Mouse (Mus musculus) heart, embryonic 16.5 days (tissue): ENCODE data around the gene Flt3l. TPM values are rescaled to one million over a fixed set of nuclear protein-coding genes. Genes with fewer than 3 reads are reported as not detected.
"Not testable (repeated sequence)": the region's sequence is repeated elsewhere in the genome, so short reads cannot be mapped to it uniquely, and the experiment has no call there.

Source experiments
- ATAC-seq: fragments of 200-750 bp; cut with Nextera tagmentation; replicated peaks from 2 replicates; pipeline ENCODE4 v1.8.0; 2017; ENCODE audit warnings: moderate number of reproducible peaks; ENCODE audit not compliant: insufficient read depth, low FRiP score; ENCODE audit errors: extremely low read depth
- H3K27ac ChIP-seq: fragments of 300-500 bp; sonication (generic); 2 replicates; pipeline ENCODE4 v1.5.1; 2014; ENCODE audit warnings: mild to moderate bottlenecking, low read length, control low read depth, moderate library complexity
- H3K27me3 ChIP-seq: fragments of 300-500 bp; sonication (generic); 2 replicates; pipeline ENCODE4 v1.6.1; 2014; ENCODE audit warnings: low read length, mixed read lengths; ENCODE audit not compliant: control insufficient read depth, insufficient read depth
- H3K36me3 ChIP-seq: fragments of 300-500 bp; sonication (generic); 2 replicates; pipeline ENCODE4 v1.6.1; 2014; ENCODE audit not compliant: control insufficient read depth, insufficient read depth
- H3K4me1 ChIP-seq: fragments of 300-500 bp; sonication (generic); 2 replicates; pipeline ENCODE4 v1.6.1; 2014; ENCODE audit warnings: low read length, mixed read lengths; ENCODE audit not compliant: control insufficient read depth, insufficient read depth
- H3K4me2 ChIP-seq: fragments of 300-500 bp; sonication (generic); 2 replicates; pipeline ENCODE4 v1.6.1; 2014; ENCODE audit warnings: low read depth, mild to moderate bottlenecking, control low read depth, low read length
- H3K4me3 ChIP-seq: fragments of 300-500 bp; sonication (generic); 2 replicates; pipeline ENCODE4 v1.5.1; 2014; ENCODE audit warnings: mild to moderate bottlenecking, control low read depth, low read length
- H3K9ac ChIP-seq: fragments of 300-500 bp; sonication (generic); 2 replicates; pipeline ENCODE4 v1.6.1; 2014; ENCODE audit warnings: low read length, control low read depth
- H3K9me3 ChIP-seq: fragments of 300-500 bp; sonication (generic); replicated peaks from 2 replicates; pipeline ENCODE4 v1.6.1; 2016; ENCODE audit warnings: low read length; ENCODE audit not compliant: control insufficient read depth
- WGBS: fragments of 180-500 bp; shearing (Covaris S2); extraction: QIAGEN DNeasy Blood & Tissue Kit; methylation state at CpG from one replicate; pipeline ENCODE4 v1.1.7; 2014; 5-methylcytosine and 5-hydroxymethylcytosine counted together
- polyA plus RNA-seq: library from polyadenylated mRNA; unstranded; fragments of >200 nt; fragmentation: Nextera tagmentation; extraction: Ambion mirVana; gene quantifications from 2 replicates; pipeline ENCODE4 v1.2.1, GENCODE M21; 2015

Flt3l gene
- polyA plus RNA-seq, 1 experiment from 2014 or later: 2.8 TPM

GRCm38 (mm10) chr7:45153052-45153451 lies 16.8 kb upstream of the Flt3l start:
- ATAC-seq, H3K27me3 ChIP-seq, H3K9ac ChIP-seq, H3K9me3 ChIP-seq, H3K4me3 ChIP-seq, H3K4me1 ChIP-seq, H3K27ac ChIP-seq, H3K36me3 ChIP-seq: not testable (repeated sequence)
- WGBS: 87% methylated on average over 2 of the region's 2 CpGs
- H3K4me2 ChIP-seq: peak overlapping the region; percentile 82; the same call in 1 of the 2 replicates

DNA sequence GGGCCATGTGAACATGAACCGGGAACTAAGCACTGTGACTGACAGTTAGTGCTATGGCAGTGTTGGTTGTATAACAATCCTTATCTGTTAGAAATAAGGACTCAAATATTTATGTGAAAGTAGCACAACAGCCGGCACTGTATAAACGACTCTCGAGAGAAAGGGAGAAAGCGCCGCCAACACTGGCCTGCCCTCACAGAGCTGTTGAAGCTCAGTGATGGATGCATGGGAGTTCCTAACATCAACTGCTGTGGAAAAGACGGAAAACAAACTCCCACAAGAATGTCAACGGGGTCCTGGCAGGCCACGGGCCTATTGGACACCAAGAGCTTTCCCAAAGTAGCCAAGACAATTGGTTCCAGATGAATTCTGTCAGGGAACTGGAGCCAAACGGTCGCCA lies 15.1 kb upstream of the Flt3l start:
- H3K9ac ChIP-seq: no peak overlapping the region

DNA sequence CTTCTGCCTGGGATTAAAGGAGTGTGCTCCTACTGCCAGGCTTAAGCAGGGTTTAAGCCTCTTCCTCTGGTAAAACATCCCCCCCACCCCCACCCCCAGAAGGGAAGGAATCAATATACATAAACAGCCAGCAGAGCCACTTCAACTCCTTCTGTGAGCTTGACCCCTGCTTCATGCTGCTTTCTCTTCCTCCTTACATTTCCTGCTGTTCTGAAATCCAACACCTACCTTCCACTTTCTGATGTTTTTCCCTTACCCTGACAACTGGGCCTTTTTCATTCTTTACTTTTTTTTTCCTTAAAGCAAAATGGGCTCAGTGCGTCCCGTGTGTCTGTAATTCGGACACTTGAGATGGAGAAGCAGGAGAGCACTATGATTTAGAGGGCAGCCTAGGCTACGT lies 14.1 kb upstream of the Flt3l start:
- no peaks in the 10 kb centered on the region for H3K9me3 ChIP-seq
- no peaks in the 10 kb centered on the region for H3K36me3 ChIP-seq
- H3K4me1 ChIP-seq: peaks cover 4% of the 10 kb centered on the region
- H3K27me3 ChIP-seq: no peaks in the 10 kb centered on the region
- 65% methylated on average over 4 of the region's 4 CpGs for WGBS
- H3K4me2 ChIP-seq: no peak overlapping the region
- H3K27ac ChIP-seq: no peak overlapping the region
- H3K9ac ChIP-seq: no peak overlapping the region
- H3K4me3 ChIP-seq: no peak overlapping the region
- ATAC-seq: no peak

More for the DNA sequence above, 15.1 kb upstream of the Flt3l start:
- 55% methylated on average over 11 of the region's 11 CpGs for WGBS
- no peaks in the 10 kb centered on the region for H3K27me3 ChIP-seq
- H3K4me2 ChIP-seq: no peak overlapping the region
- no peaks in the 10 kb centered on the region for H3K36me3 ChIP-seq
- no peak overlapping the region for H3K4me3 ChIP-seq
- H3K4me1 ChIP-seq: peaks cover 4% of the 10 kb centered on the region
- H3K9me3 ChIP-seq: no peaks in the 10 kb centered on the region
- peak overlapping the region; percentile 32; the same call in 1 of the 2 replicates for H3K27ac ChIP-seq
- ATAC-seq: no peak

- H3K36me3 ChIP-seq: no peaks in the 10 kb centered on the region
- H3K27me3 ChIP-seq: no peaks in the 10 kb centered on the region
- H3K9ac ChIP-seq: no peak overlapping the region
- ATAC-seq: no peak
- no peak overlapping the region for H3K27ac ChIP-seq
- H3K4me2 ChIP-seq: no peak overlapping the region
- peaks cover 4% of the 10 kb centered on the region for H3K4me1 ChIP-seq
- 66% methylated on average over 6 of the region's 6 CpGs for WGBS
- no peak overlapping the region for H3K4me3 ChIP-seq
- no peaks in the 10 kb centered on the region for H3K9me3 ChIP-seq
Observed at GRCm38 (mm10) chr7:45149545-45149944, 13.3 kb upstream of the Flt3l start.

DNA sequence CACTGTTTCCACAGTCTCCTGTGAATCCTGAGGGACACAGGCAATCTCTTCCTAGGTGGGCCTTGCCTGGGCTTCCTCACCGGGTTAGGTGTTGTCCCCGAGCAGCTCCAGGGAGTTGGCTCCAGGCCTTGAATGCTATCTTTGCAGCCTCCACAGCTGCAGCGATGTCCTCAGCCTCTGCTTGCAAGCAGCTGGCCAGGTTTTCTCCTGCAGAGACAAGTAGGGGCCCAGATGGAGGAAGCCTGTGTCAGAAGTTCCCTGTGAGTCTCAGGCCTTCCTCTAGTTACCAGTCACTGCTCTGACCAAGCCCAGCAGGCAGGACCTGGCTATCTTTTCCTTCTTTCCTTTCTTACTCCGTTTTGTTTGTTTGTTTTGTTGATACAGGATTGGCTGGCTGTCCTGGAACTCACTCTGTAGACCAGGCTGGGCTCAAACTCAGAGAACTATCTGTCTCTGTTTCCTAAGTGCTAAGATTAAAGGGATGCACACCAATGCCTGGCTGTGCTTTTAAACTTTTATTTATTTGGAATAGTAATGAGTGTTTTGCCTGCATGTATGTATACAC lies 12.4 kb upstream of the Flt3l start:
- Histone ChIP-seq H3K36me3 (no peaks in the 10 kb centered on the region), H3K4me2 (no peak overlapping the region), H3K4me3 (no peak overlapping the region), H3K27me3 (no peaks in the 10 kb centered on the region), H3K9me3 (no peaks in the 10 kb centered on the region), H3K9ac (no peak overlapping the region), H3K27ac (0 out of 2 replicates have a peak overlapping the region, but pooled peaks have one; percentile 20), H3K4me1 (peaks cover 4% of the 10 kb centered on the region)
- ATAC-seq: no peak
- WGBS: 44% methylated on average over 4 of the region's 4 CpGs

DNA sequence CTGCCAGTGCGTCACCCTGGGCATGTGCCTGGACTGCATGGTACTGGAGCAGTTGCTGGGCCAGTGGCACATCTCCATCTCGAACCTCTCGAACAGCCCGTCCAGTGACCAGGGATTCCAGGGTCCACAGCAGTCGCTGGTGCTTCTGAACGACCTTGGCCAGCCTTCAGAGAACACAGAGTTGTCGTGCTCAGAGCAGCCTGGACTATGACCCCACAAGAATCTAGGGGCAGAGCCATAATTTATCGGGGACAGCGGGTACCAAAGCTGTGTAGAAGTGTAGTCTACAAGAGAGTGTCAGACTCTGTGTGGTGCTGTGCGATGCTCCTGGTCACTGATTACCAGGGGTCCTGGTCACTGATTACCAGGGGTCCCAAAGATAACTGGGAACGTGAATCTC lies 11.7 kb upstream of the Flt3l start:
- ATAC-seq: no peak
- no peaks in the 10 kb centered on the region for H3K9me3 ChIP-seq
- no peaks in the 10 kb centered on the region for H3K36me3 ChIP-seq
- H3K9ac ChIP-seq: no peak overlapping the region
- 75% methylated on average over 11 of the region's 11 CpGs for WGBS
- no peaks in the 10 kb centered on the region for H3K4me1 ChIP-seq
- no peak overlapping the region for H3K27ac ChIP-seq
- no peak overlapping the region for H3K4me2 ChIP-seq
- no peak overlapping the region for H3K4me3 ChIP-seq
- H3K27me3 ChIP-seq: no peaks in the 10 kb centered on the region

DNA sequence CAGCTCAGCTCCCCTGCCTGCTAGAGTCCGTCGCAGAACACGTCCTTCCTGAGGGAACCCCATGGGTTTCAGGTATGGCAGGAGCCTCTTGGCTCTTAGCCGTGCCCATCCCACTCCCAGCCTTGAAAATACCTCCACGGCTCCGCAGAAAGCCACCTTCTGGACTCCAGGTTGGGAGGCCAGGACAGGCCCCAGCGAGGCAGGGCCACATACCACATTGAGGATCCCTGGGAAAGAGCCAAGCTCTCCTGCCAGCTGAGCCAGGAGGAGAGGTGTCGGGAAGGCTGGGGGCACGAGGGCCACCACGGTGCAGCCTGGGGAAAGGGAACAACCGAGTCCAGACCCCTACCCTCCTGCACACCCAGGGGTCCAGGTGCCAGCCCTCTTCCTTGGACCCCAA lies 11.0 kb upstream of the Flt3l start:
- H3K4me1 ChIP-seq: no peaks in the 10 kb centered on the region
- no peak for ATAC-seq
- no peaks in the 10 kb centered on the region for H3K36me3 ChIP-seq

GRCm38 (mm10) chr7:45145460-45145859 lies 9.2 kb upstream of the Flt3l start:
- no peaks in the 10 kb centered on the region for H3K36me3 ChIP-seq
- H3K27ac ChIP-seq: no peak overlapping the region
- no peaks in the 10 kb centered on the region for H3K27me3 ChIP-seq
- H3K4me1 ChIP-seq: no peaks in the 10 kb centered on the region
- H3K9me3 ChIP-seq: no peaks in the 10 kb centered on the region
- no peak overlapping the region for H3K4me3 ChIP-seq
- 90% methylated on average over 8 of the region's 8 CpGs for WGBS
- no peak for ATAC-seq
- H3K9ac ChIP-seq: no peak overlapping the region
- no peak overlapping the region for H3K4me2 ChIP-seq

More for the DNA sequence above, 11.0 kb upstream of the Flt3l start:
- 79% methylated on average over 11 of the region's 11 CpGs for WGBS
- Histone ChIP-seq H3K27ac (no peak overlapping the region), H3K4me2 (no peak overlapping the region), H3K9ac (no peak overlapping the region), H3K27me3 (no peaks in the 10 kb centered on the region), H3K9me3 (no peaks in the 10 kb centered on the region), H3K4me3 (no peak overlapping the region)

DNA sequence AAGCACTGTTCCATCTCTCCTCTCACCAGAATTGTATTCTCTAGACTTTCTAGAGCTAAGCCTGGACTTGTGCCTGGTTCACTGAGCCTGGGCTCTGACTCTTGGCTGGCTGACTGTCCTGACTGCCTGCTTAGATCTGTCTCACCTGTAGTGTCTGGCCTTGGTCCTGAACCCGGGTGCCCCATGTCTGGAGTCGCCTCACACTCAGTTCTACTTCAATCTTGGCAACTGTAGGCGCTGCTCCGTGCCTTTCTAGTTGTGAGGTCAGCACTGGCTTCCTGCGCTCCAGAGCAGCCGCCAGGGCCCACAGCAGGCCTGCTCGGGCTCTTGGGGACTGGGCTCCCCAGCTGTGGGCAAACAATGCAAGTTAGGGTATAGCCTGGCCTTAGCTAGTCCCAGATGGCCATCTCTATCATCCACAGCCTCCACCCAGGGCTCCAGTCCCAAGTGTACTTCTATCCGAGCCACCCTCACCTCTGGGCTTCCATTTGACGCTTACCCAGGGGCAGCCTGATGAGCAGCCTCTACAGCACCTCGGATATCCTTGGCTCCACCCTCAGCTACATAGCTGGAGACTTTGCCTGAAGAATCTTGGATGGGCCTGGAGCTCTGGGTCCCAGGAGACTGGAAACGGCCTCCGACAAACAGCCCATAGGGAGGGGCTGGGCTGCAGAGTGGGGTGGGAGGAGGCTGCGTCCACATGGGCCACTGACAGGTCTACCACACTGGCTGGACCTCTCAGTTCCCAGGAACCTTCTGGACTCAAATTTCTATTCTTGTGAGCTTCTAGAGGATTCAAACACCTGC lies 8.3 kb upstream of the Flt3l start:
- H3K4me2 ChIP-seq: no peak overlapping the region
- H3K27me3 ChIP-seq: no peaks in the 10 kb centered on the region
- H3K9ac ChIP-seq: no peak overlapping the region
- H3K36me3 ChIP-seq: no peaks in the 10 kb centered on the region
- 84% methylated on average over 13 of the region's 13 CpGs for WGBS
- H3K4me1 ChIP-seq: peaks cover 1% of the 10 kb centered on the region; the same call in 1 of the 2 replicates
- no peaks in the 10 kb centered on the region for H3K9me3 ChIP-seq
- H3K4me3 ChIP-seq: no peak overlapping the region
- no peak overlapping the region for H3K27ac ChIP-seq
- no peak for ATAC-seq
